Mouse (Mus musculus) liver, embryonic 14.5 days (tissue): ENCODE data around the gene Lgals2. TPM values are rescaled to one million over a fixed set of nuclear protein-coding genes. Genes with fewer than 3 reads are reported as not detected.

ENCODE experiments used
- ATAC-seq: fragments of 200-750 bp; cut with Nextera tagmentation; 2 replicates; pipeline ENCODE4 v1.8.0; 2017; ENCODE audit warnings: moderate number of reproducible peaks, mild to moderate bottlenecking, moderate library complexity; ENCODE audit not compliant: insufficient read depth
- DNase-seq, 3 experiments: peaks; one replicate each; pipeline ENCODE4 v3.0.0-alpha.2; 2012 to 2013; ENCODE audit warnings: low read depth in 3 of 3, low spot score in 3 of 3
- H3K27ac ChIP-seq: fragments of 300-500 bp; sonication (generic); 2 replicates; pipeline ENCODE4 v1.5.1; 2014; ENCODE audit warnings: moderate library complexity, mild to moderate bottlenecking, control low read depth, inconsistent platforms
- H3K27me3 ChIP-seq: fragments of 300-500 bp; sonication (generic); 2 replicates; pipeline ENCODE4 v1.6.1; 2014; ENCODE audit warnings: mild to moderate bottlenecking, low read length, moderate library complexity; ENCODE audit not compliant: control insufficient read depth, insufficient read depth
- H3K36me3 ChIP-seq: fragments of 300-500 bp; sonication (generic); replicated peaks from 2 replicates; pipeline ENCODE4 v1.6.1; 2014; ENCODE audit warnings: low read depth; ENCODE audit not compliant: control insufficient read depth, insufficient read depth
- H3K4me1 ChIP-seq, 2 experiments: fragments of 200-500 bp in 1 of 2; fragments of 300-500 bp in 1 of 2; sonication (generic) in 1 of 2; replicated peaks; 2 replicates each; pipeline ENCODE4 v1.6.1; 2012 to 2014; ENCODE audit warnings: antibody characterized with exemption in 1 of 2, inconsistent platforms in 1 of 2, low read length in 1 of 2; ENCODE audit not compliant: control insufficient read depth in 2 of 2, insufficient read depth in 2 of 2
- H3K4me2 ChIP-seq: fragments of 300-500 bp; sonication (generic); 2 replicates; pipeline ENCODE4 v1.6.1; 2014; ENCODE audit warnings: low read depth, mild to moderate bottlenecking, control low read depth, moderate library complexity
- H3K4me3 ChIP-seq, 2 experiments: fragments of 200-500 bp in 1 of 2; fragments of 300-500 bp in 1 of 2; sonication (generic) in 1 of 2; 2 replicates each; pipeline ENCODE4 v1.5.1; 2012 to 2014; ENCODE audit warnings: low read depth in 2 of 2, low read length in 2 of 2, mild to moderate bottlenecking in 2 of 2, control low read depth in 1 of 2, inconsistent platforms in 1 of 2, moderate library complexity in 1 of 2; ENCODE audit not compliant: insufficient read depth in 1 of 2
- H3K9ac ChIP-seq: fragments of 300-500 bp; sonication (generic); replicated peaks from 2 replicates; pipeline ENCODE4 v1.6.1; 2014; ENCODE audit warnings: mild to moderate bottlenecking, control low read depth, moderate library complexity
- H3K9me3 ChIP-seq: fragments of 300-500 bp; sonication (generic); 2 replicates; pipeline ENCODE4 v1.6.1; 2016; ENCODE audit warnings: low read length, mixed read lengths; ENCODE audit not compliant: control insufficient read depth
- CTCF ChIP-seq: IDR thresholded peaks from 2 replicates; pipeline ENCODE4 v1.5.1; 2016; ENCODE audit warnings: antibody characterized with exemption, low read depth, control low read depth
- EP300 ChIP-seq: IDR thresholded peaks from 2 replicates; pipeline ENCODE4 v1.6.1; 2016; ENCODE audit warnings: antibody characterized with exemption, low read depth
- WGBS: fragments of 180-500 bp; shearing (Covaris S2); extraction: QIAGEN DNeasy Blood & Tissue Kit; methylation state at CpG from one replicate; pipeline ENCODE4 v1.1.7; 2014; ENCODE audit not compliant: insufficient replicate concordance; 5-methylcytosine and 5-hydroxymethylcytosine counted together
- polyA plus RNA-seq, 2 experiments: library from polyadenylated mRNA; depleted of rRNA in 1 of 2; stranded (reverse) in 1 of 2; unstranded in 1 of 2; fragments of >200 nt; fragmentation: Nextera tagmentation in 1 of 2; extraction: Ambion mirVana in 1 of 2; gene quantifications; 2 replicates each; pipeline versions ENCODE4 v1.2.1 to v1.2.3; 2012 to 2014

Lgals2 gene
- polyA plus RNA-seq, 2 experiments: 9.8 to 14.0 TPM

GRCm38 (mm10) chr15:78831720-78832657 lies 23.3 kb downstream of the Lgals2 start:
- TF ChIP-seq CTCF (no peak), EP300 (no peak)
- Histone ChIP-seq H3K27ac (peak overlapping the region; percentile 14), H3K27me3 (no peaks in the 10 kb centered on the region), H3K9ac (no peak overlapping the region), H3K4me3 (no peak overlapping the region), H3K4me2 (peak overlapping the region; percentile 5; the same call in 1 of the 2 replicates), H3K36me3 (no peaks in the 10 kb centered on the region), H3K4me1 (peaks cover 12 to 23% of the 10 kb centered on the region in 2 experiments), H3K9me3 (no peaks in the 10 kb centered on the region)
- WGBS: 48% methylated on average over 19 of the region's 19 CpGs
- ATAC-seq (peak; percentile 56), DNase-seq (peak in 1 of 3 experiments; percentile 45)

GRCm38 (mm10) chr15:78830742-78831719 lies 24.3 kb downstream of the Lgals2 start:
- Histone ChIP-seq H3K4me2 (no peak overlapping the region; the same call in 1 of the 2 replicates), H3K4me1 (peaks cover 12 to 22% of the 10 kb centered on the region in 2 experiments), H3K27me3 (no peaks in the 10 kb centered on the region), H3K4me3 (no peak overlapping the region), H3K27ac (no peak overlapping the region), H3K9me3 (no peaks in the 10 kb centered on the region), H3K36me3 (no peaks in the 10 kb centered on the region), H3K9ac (no peak overlapping the region)
- no peak for DNase-seq
- 55% methylated on average over 10 of the region's 10 CpGs for WGBS
- TF ChIP-seq EP300: no peak
- no peak for TF ChIP-seq CTCF
- no peak for ATAC-seq

GRCm38 (mm10) chr15:78829636-78830035 lies 25.7 kb downstream of the Lgals2 start:
- Histone ChIP-seq H3K4me3 (no peak overlapping the region), H3K36me3 (no peaks in the 10 kb centered on the region), H3K9me3 (no peaks in the 10 kb centered on the region), H3K9ac (no peak overlapping the region), H3K4me2 (no peak overlapping the region), H3K27ac (no peak overlapping the region), H3K27me3 (no peaks in the 10 kb centered on the region), H3K4me1 (peaks cover 1 to 14% of the 10 kb centered on the region in 2 experiments)
- TF ChIP-seq EP300 (no peak), CTCF (peak; percentile 36)
- DNase-seq (no peak), ATAC-seq (no peak)
- WGBS: 65% methylated on average over 1 of the region's 1 CpGs

GRCm38 (mm10) chr15:78828315-78828714 lies 27.0 kb downstream of the Lgals2 start:
- H3K27ac ChIP-seq: no peak overlapping the region
- H3K27me3 ChIP-seq: no peaks in the 10 kb centered on the region
- no peak for TF ChIP-seq EP300
- no peak for TF ChIP-seq CTCF
- ATAC-seq (no peak), DNase-seq (no peak)
- 31% methylated on average over 5 of the region's 5 CpGs for WGBS
- H3K9ac ChIP-seq: no peak overlapping the region
- no peaks in the 10 kb centered on the region for H3K36me3 ChIP-seq
- H3K4me2 ChIP-seq: no peak overlapping the region
- H3K4me3 ChIP-seq: no peak overlapping the region
- no peaks in the 10 kb centered on the region for H3K9me3 ChIP-seq
- H3K4me1 ChIP-seq: peaks cover 0 to 6% of the 10 kb centered on the region in 2 experiments; a peak in 1 of 4 replicates
